Mouse (Mus musculus): ENCODE results near the gene Pigw. TPM values are rescaled to one million over a fixed set of nuclear protein-coding genes. Genes with fewer than 3 reads are reported as not detected.

Gene Pigw
- polyA plus RNA-seq, 1 experiment: 4.5 TPM

- no peaks in the 10 kb centered on the region for H3K27me3 ChIP-seq (ENCODE audit: control insufficient read depth, insufficient read depth, insufficient read length)
Observed at GRCm38 (mm10) chr11:84828516-84829399, 51.3 kb downstream of the Pigw start, which contains the start of gene Dhrs11. Gene Dhrs11 (minus strand): TSS chr11:84828994.

GRCm38 (mm10) chr11:84827901-84828503 is 52.1 kb downstream of the Pigw start:
- Histone ChIP-seq H3K79me2 (ENCODE audit: control insufficient read depth, insufficient read depth) (no peaks in the 10 kb centered on the region), H3K36me3 (ENCODE audit: control insufficient read depth, insufficient read depth) (peaks cover 9% of the 10 kb centered on the region), H3K27me3 (ENCODE audit: control insufficient read depth, insufficient read depth, insufficient read length) (no peaks in the 10 kb centered on the region), H3ac (ENCODE audit: control insufficient read depth, insufficient read length) (peak overlapping the region; percentile 13), H3K4me2 (ENCODE audit: low read depth) (peak overlapping the region; percentile 90), H3K4me3 (peak overlapping the region; percentile 56)
- TF ChIP-seq E2F4 (IDR thresholded peaks at IDR 0.05; ENCODE audit: insufficient read depth) (no peak), MAX (IDR thresholded peaks at IDR 0.05; ENCODE audit: low read depth) (no peak), USF1 (IDR thresholded peaks at IDR 0.05; ENCODE audit: low read depth) (no peak), POLR2A (IDR thresholded peaks at IDR 0.05; ENCODE audit: insufficient read length, low read depth) (no peak), MYOD1 (IDR thresholded peaks at IDR 0.05; ENCODE audit: control insufficient read depth in 1 of 3, insufficient read length in 2 of 3, low read depth in 2 of 3) (no peak), TCF12 (IDR thresholded peaks at IDR 0.05; ENCODE audit: insufficient read depth, poor library complexity, severe bottlenecking) (no peak)

More at GRCm38 (mm10) chr11:84828516-84829399, 51.3 kb downstream of the Pigw start, which contains the start of gene Dhrs11:
- H3K79me2 ChIP-seq (ENCODE audit: control insufficient read depth, insufficient read depth): no peaks in the 10 kb centered on the region
- H3K36me3 ChIP-seq (ENCODE audit: control insufficient read depth, insufficient read depth): peaks cover 14% of the 10 kb centered on the region
- TF ChIP-seq MAX (IDR thresholded peaks at IDR 0.05; ENCODE audit: low read depth) (no peak), TCF3 (IDR thresholded peaks at IDR 0.05; ENCODE audit: insufficient read length, low read depth) (no peak), TCF12 (IDR thresholded peaks at IDR 0.05; ENCODE audit: insufficient read depth, poor library complexity, severe bottlenecking) (no peak), USF1 (IDR thresholded peaks at IDR 0.05; ENCODE audit: low read depth) (peak; percentile 17), POLR2AphosphoS2 (IDR thresholded peaks at IDR 0.05; ENCODE audit: insufficient read length, low read depth) (peak; percentile 86), POLR2A (IDR thresholded peaks at IDR 0.05; ENCODE audit: insufficient read length, low read depth) (peak; percentile 66), MYOD1 (IDR thresholded peaks at IDR 0.05; ENCODE audit: control insufficient read depth in 1 of 3, insufficient read length in 2 of 3, low read depth in 2 of 3) (peak in 1 of 3 experiments; percentile 19), SRF (IDR thresholded peaks at IDR 0.05; ENCODE audit: control insufficient read depth, insufficient read length, low read depth) (no peak), MYOG (IDR thresholded peaks at IDR 0.05; ENCODE audit: control insufficient read depth in 1 of 3, insufficient read depth in 1 of 3, insufficient read length in 2 of 3, low read depth in 2 of 3) (peak in 1 of 3 experiments; percentile 21), CEBPB (IDR thresholded peaks at IDR 0.05; ENCODE audit: insufficient read depth, poor library complexity, severe bottlenecking) (no peak)
- peak within 1 kb of the TSS; percentile 13 for H3ac ChIP-seq (ENCODE audit: control insufficient read depth, insufficient read length)
- H3K4me3 ChIP-seq: peak within 1 kb of the TSS; percentile 56
- peak within 1 kb of the TSS; percentile 90 for H3K4me2 ChIP-seq (ENCODE audit: low read depth)

- Histone ChIP-seq H3K4me2 (ENCODE audit: low read depth) (peak overlapping the region; percentile 90), H3K79me2 (ENCODE audit: control insufficient read depth, insufficient read depth) (no peaks in the 10 kb centered on the region), H3K27me3 (ENCODE audit: control insufficient read depth, insufficient read depth, insufficient read length) (no peaks in the 10 kb centered on the region), H3K36me3 (ENCODE audit: control insufficient read depth, insufficient read depth) (peaks cover 4% of the 10 kb centered on the region), H3ac (ENCODE audit: control insufficient read depth, insufficient read length) (no peak overlapping the region), H3K4me3 (peak overlapping the region; percentile 56)
- TF ChIP-seq REST (IDR thresholded peaks at IDR 0.05; ENCODE audit: insufficient read depth, insufficient read length) (no peak), TCF3 (IDR thresholded peaks at IDR 0.05; ENCODE audit: insufficient read length, low read depth) (no peak), POLR2A (IDR thresholded peaks at IDR 0.05; ENCODE audit: insufficient read length, low read depth) (no peak), MYOG (IDR thresholded peaks at IDR 0.05; ENCODE audit: control insufficient read depth in 1 of 3, insufficient read depth in 1 of 3, insufficient read length in 2 of 3, low read depth in 2 of 3) (no peak), MYOD1 (IDR thresholded peaks at IDR 0.05; ENCODE audit: control insufficient read depth in 1 of 3, insufficient read length in 2 of 3, low read depth in 2 of 3) (no peak), USF1 (IDR thresholded peaks at IDR 0.05; ENCODE audit: low read depth) (no peak), SRF (IDR thresholded peaks at IDR 0.05; ENCODE audit: control insufficient read depth, insufficient read length, low read depth) (no peak)
Observed at GRCm38 (mm10) chr11:84827492-84827891, 52.6 kb downstream of the Pigw start.

Other genes starting within 250 kb of the Pigw start
- 11.4 TPM for gene Mrm1, start 60.8 kb downstream of the Pigw start, polyA plus RNA-seq (2012; fragmentation: generic; extraction: Trizol)
- 13.8 TPM for gene Dhrs11, start 51.3 kb downstream of the Pigw start, polyA plus RNA-seq (2012; fragmentation: generic; extraction: Trizol)
- gene Ggnbp2, start 9.5 kb downstream of the Pigw start, polyA plus RNA-seq (2012; fragmentation: generic; extraction: Trizol): 24.8 TPM
- 4.8 TPM for gene Myo19, start 137 bp downstream of the Pigw start, polyA plus RNA-seq (2012; fragmentation: generic; extraction: Trizol)
- 18.5 TPM for gene Znhit3, start 36.1 kb upstream of the Pigw start, polyA plus RNA-seq (2012; fragmentation: generic; extraction: Trizol)
- gene Car4, start 77.5 kb upstream of the Pigw start, polyA plus RNA-seq (2012; fragmentation: generic; extraction: Trizol): not detected